Mouse (Mus musculus) spleen, adult 2 months (tissue): ENCODE measurements around the gene 2310034G01Rik.

Experiments
- CTCF ChIP-seq: fragments of 200-500 bp; IDR thresholded peaks from 2 replicates; pipeline ENCODE4 v1.5.1; 2011; ENCODE audit warnings: mild to moderate bottlenecking, inconsistent platforms; ENCODE audit not compliant: insufficient read depth, insufficient read length, insufficient replicate concordance; ENCODE audit errors: extremely low read depth
- POLR2A ChIP-seq: fragments of 200-500 bp; IDR thresholded peaks from 2 replicates; pipeline ENCODE4 v1.6.1; 2011; ENCODE audit warnings: low read depth, low read length, inconsistent platforms

GRCm38 (mm10) chr19:46330696-46331095 is 19.4 kb downstream of the 2310034G01Rik start:
- TF ChIP-seq CTCF (no peak), POLR2A (no peak)
